Mouse (Mus musculus) cerebellum, adult 2 months (tissue): Measurements from ENCODE around the gene Il16.

Source experiments
- CTCF ChIP-seq: fragments of 200-500 bp; IDR thresholded peaks from 2 replicates; pipeline ENCODE4 v1.5.1; 2011; ENCODE audit warnings: low read depth, mild to moderate bottlenecking, control low read depth, low read length, moderate library complexity, borderline replicate concordance; ENCODE audit not compliant: insufficient read depth
- POLR2A ChIP-seq: fragments of 200-500 bp; IDR thresholded peaks from 2 replicates; pipeline ENCODE4 v1.6.1; 2011; ENCODE audit warnings: low read length, control low read depth, borderline replicate concordance; ENCODE audit not compliant: insufficient read depth

GRCm38 (mm10) chr7:83597063-83597462 lies 148.5 kb downstream of the Il16 start:
- TF ChIP-seq POLR2A (no peak), CTCF (no peak)
